Mouse (Mus musculus) lung, embryonic 16.5 days (tissue): ENCODE measurements around the gene Zkscan8. TPM values are rescaled to one million over a fixed set of nuclear protein-coding genes. Genes with fewer than 3 reads are reported as not detected.
"Not testable (repeated sequence)": the region's sequence is repeated elsewhere in the genome, so short reads cannot be mapped to it uniquely, and the experiment has no call there.

Experiments
- ATAC-seq: fragments of 200-750 bp; cut with Nextera tagmentation; 2 replicates; pipeline ENCODE4 v1.8.0; 2017; ENCODE audit warnings: low read depth, mild to moderate bottlenecking, moderate library complexity
- H3K27ac ChIP-seq: fragments of 300-500 bp; sonication (generic); 2 replicates; pipeline ENCODE4 v1.5.1; 2014; ENCODE audit warnings: mild to moderate bottlenecking, control low read depth, low read length
- H3K27me3 ChIP-seq: fragments of 300-500 bp; sonication (generic); 2 replicates; pipeline ENCODE4 v1.6.1; 2014; ENCODE audit warnings: low read depth, low read length, mixed read lengths; ENCODE audit not compliant: control insufficient read depth, insufficient read depth
- H3K36me3 ChIP-seq: fragments of 300-500 bp; sonication (generic); 2 replicates; pipeline ENCODE4 v1.6.1; 2014; ENCODE audit warnings: low read length; ENCODE audit not compliant: control insufficient read depth, insufficient read depth
- H3K4me1 ChIP-seq: fragments of 300-500 bp; sonication (generic); replicated peaks from 2 replicates; pipeline ENCODE4 v1.6.1; 2014; ENCODE audit warnings: low read length, mixed read lengths; ENCODE audit not compliant: control insufficient read depth, insufficient read depth
- H3K4me2 ChIP-seq: fragments of 300-500 bp; sonication (generic); 2 replicates; pipeline ENCODE4 v1.6.1; 2014; ENCODE audit warnings: low read depth, low read length, control low read depth
- H3K4me3 ChIP-seq: fragments of 300-500 bp; sonication (generic); 2 replicates; pipeline ENCODE4 v1.5.1; 2014; ENCODE audit warnings: mild to moderate bottlenecking, low read length, control low read depth
- H3K9ac ChIP-seq: fragments of 300-500 bp; sonication (generic); 2 replicates; pipeline ENCODE4 v1.6.1; 2014; ENCODE audit warnings: low read length, control low read depth
- H3K9me3 ChIP-seq: fragments of 300-500 bp; sonication (generic); 2 replicates; pipeline ENCODE4 v1.6.1; 2016; ENCODE audit warnings: low read length; ENCODE audit not compliant: control insufficient read depth
- WGBS: fragments of 180-500 bp; shearing (Covaris S2); extraction: QIAGEN DNeasy Blood & Tissue Kit; methylation state at CpG from one replicate; pipeline ENCODE4 v1.1.7; 2014; 5-methylcytosine and 5-hydroxymethylcytosine counted together
- polyA plus RNA-seq: library from polyadenylated mRNA; unstranded; fragments of >200 nt; fragmentation: Nextera tagmentation; extraction: Ambion mirVana; gene quantifications from 2 replicates; pipeline ENCODE4 v1.2.1, GENCODE M21; 2015

Gene Zkscan8
- polyA plus RNA-seq, 1 experiment from 2014 or later, result 6.3 TPM

DNA sequence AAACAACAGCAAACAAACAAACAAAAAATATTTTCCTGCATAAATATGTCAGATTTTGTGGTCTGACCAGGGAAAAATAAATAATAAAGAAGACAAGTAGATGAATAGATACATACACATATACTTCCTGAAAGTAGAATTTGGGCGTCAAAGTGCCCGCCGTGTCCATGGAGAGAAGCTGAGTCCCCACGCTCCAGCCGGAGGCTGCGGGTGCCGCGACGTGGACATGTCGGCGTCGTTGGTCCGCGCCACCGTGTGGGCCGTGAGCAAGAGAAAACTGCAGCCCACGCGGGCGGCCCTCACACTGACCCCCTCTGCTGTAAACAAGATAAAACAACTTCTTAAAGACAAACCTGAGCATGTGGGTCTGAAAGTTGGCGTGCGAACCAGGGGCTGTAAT lies 35.8 kb downstream of the Zkscan8 start, which contains the start of gene AK157302:
AK157302 (plus strand) TSS at position 144 of the 400 bp plus-strand sequence.
- no peaks in the 10 kb centered on the region for H3K36me3 ChIP-seq
- no peak within 1 kb of the TSS for H3K27ac ChIP-seq
- H3K9me3 ChIP-seq, result no peaks in the 10 kb centered on the region
- ATAC-seq, result no peak
- H3K27me3 ChIP-seq, result no peaks in the 10 kb centered on the region
- H3K4me1 ChIP-seq, result no peaks in the 10 kb centered on the region
- no peak within 1 kb of the TSS for H3K9ac ChIP-seq
- 93% methylated on average over 21 of the region's 21 CpGs for WGBS
- no peak within 1 kb of the TSS for H3K4me2 ChIP-seq
- no peak within 1 kb of the TSS for H3K4me3 ChIP-seq

DNA sequence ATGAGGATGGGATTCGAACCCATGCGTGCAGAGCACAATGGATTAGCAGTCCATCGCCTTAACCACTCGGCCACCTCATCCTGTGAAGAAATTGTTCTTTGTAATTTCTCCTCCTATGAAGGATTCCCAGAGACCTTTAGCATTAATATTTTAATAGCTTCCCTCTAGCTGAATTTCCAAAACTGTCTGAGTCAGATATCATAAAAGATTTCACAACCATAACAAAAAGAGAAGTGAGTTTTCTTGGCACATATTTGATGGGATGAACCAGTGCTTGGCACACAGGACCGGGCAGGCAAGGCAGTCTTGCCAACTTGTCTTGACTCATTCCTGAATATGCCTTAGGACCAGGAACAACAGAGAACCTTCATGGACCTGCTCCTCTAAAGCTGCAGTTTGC lies 38.1 kb downstream of the Zkscan8 start:
- Histone ChIP-seq H3K27ac (no peak overlapping the region), H3K9me3 (no peaks in the 10 kb centered on the region), H3K4me2 (no peak overlapping the region), H3K4me3 (no peak overlapping the region), H3K27me3 (no peaks in the 10 kb centered on the region), H3K4me1 (no peaks in the 10 kb centered on the region), H3K9ac (no peak overlapping the region), H3K36me3 (no peaks in the 10 kb centered on the region)
- 90% methylated on average over 5 of the region's 5 CpGs for WGBS
- ATAC-seq, result no peak

DNA sequence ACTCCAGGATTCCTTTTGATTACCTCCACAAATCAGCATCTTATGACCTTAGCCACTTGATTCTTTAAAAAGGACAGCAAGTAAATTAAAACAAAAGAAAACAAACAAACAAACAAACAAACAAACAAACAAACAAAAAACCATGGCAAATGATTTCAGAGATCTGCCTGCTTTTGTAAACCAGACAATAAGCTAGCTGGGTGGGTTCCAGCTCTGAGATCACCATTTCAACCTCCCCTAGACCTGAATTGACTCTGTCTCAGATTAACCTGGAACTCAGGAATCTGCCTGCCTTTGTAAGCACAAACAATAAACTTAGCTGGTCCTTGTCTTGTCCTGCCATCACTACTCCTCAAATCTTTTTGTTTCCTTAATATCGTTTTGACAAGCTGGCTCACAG lies 44.0 kb downstream of the Zkscan8 start:
- H3K9me3 ChIP-seq, result no peaks in the 10 kb centered on the region; the same call in 1 of the 2 replicates
- WGBS, result 97% methylated on average over 1 of the region's 1 CpGs
- no peaks in the 10 kb centered on the region for H3K4me1 ChIP-seq
- no peak overlapping the region for H3K27ac ChIP-seq
- no peak for ATAC-seq
- H3K4me2 ChIP-seq, result no peak overlapping the region
- no peak overlapping the region for H3K4me3 ChIP-seq
- peaks cover 3% of the 10 kb centered on the region; the same call in 1 of the 2 replicates for H3K36me3 ChIP-seq
- no peak overlapping the region for H3K9ac ChIP-seq
- no peaks in the 10 kb centered on the region for H3K27me3 ChIP-seq

DNA sequence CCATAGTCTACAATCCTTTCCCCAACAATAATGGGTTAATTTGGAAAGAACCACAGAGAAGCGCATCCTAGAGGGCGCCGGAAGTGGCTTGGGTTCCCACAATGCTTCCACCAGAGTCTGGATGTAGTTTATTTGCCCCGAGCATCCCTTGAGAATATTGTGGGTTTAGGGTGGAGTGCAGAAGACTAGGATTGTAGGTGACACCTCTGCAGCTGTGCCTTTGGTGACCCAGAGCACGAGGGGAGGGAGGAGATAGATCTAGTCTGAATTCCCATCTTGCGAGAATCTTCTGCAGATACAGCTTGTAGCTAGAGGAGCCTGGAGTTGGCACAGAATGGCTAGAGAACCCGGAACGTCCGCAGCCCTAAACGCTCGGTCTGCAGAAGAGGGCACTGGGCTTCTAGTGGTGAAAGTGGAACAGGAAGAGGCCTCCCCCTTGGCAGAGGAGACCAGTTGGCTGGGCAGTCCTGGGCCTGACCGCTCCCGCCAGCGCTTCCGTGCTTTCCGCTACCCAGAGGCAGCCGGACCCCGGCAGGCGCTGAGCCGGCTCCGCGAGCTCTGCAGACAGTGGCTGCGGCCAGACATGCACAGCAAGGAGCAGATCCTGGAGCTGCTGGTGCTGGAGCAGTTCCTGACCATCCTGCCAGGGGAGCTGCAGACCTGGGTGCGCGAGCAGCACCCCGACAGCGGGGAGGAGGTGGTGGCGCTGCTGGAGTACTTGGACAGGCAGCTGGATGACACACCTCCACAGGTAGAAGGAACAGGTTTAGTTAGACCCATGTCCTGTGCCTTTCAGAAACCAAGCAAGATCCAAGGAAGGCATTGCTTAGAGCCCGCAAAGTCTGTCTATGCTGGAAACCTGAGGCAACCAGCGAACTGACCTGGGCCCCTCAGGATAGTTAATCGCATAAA lies 51.9 kb downstream of the Zkscan8 start, which contains the start of the genes Zkscan4 and Gm10065:
Zkscan4 (plus strand) TSS at position 149 of the 912 bp plus-strand sequence.
Gm10065 (minus strand) TSS at position 683 of the 912 bp plus-strand sequence.
- peak within 1 kb of the TSS; percentile 72 for H3K9ac ChIP-seq
- H3K27ac ChIP-seq, result peak within 1 kb of the TSS; percentile 88
- H3K27me3 ChIP-seq, H3K9me3 ChIP-seq, H3K36me3 ChIP-seq, H3K4me1 ChIP-seq: not testable (repeated sequence)
- peak; percentile 93 for ATAC-seq
- H3K4me3 ChIP-seq, result peak within 1 kb of the TSS; percentile 67
- peak within 1 kb of the TSS; percentile 82 for H3K4me2 ChIP-seq
- 2% methylated on average over 29 of the region's 31 CpGs for WGBS

DNA sequence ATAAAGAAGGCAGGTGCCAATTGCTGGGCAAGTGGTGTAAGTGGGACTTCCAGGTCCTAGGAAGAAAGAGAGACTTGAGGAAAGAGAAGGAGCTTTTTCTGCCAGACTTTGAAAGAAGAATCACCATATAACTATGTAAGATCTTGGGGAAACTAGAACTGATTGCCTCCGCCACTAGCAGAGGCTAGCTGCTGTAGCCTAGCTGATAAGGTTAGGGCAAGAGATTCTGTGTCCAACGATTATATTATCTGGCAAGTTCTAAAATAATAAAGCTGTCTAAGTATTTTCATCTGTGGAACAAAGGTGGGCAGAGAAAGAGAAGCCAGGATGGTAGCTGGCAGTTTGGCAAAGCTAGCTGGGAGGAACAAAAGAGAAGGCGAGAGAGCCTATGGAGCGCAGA lies 58.5 kb downstream of the Zkscan8 start:
- ATAC-seq, result no peak
- Histone ChIP-seq H3K27me3 (peaks cover 3% of the 10 kb centered on the region; the same call in 1 of the 2 replicates), H3K4me2 (no peak overlapping the region), H3K4me1 (no peaks in the 10 kb centered on the region), H3K36me3 (no peaks in the 10 kb centered on the region), H3K4me3 (no peak overlapping the region), H3K27ac (no peak overlapping the region), H3K9me3 (peaks cover 1% of the 10 kb centered on the region; the same call in 1 of the 2 replicates), H3K9ac (no peak overlapping the region)
- WGBS, result 39% methylated on average over 4 of the region's 4 CpGs

DNA sequence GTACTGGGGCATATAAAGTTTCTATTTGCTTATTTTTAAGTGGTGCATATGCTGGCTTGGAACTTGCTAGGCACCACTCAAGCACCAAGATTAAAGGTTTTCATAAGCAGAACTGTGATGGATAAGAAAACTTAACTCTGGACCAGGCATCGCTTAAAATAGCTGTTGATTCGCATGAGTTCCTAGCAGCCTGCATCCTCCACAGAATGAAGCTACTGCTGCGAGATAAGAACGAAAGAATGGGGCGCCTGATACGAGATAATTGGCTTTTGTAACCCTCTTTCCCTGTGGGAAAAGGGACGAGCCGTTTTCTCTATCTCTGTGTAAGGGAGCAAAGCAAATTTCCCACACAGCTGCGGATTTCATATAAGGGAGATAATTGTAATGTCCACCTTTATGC lies 61.8 kb downstream of the Zkscan8 start:
- no peak overlapping the region for H3K27ac ChIP-seq
- no peak overlapping the region for H3K9ac ChIP-seq
- peak; percentile 36; the same call in 1 of the 2 replicates for ATAC-seq

DNA sequence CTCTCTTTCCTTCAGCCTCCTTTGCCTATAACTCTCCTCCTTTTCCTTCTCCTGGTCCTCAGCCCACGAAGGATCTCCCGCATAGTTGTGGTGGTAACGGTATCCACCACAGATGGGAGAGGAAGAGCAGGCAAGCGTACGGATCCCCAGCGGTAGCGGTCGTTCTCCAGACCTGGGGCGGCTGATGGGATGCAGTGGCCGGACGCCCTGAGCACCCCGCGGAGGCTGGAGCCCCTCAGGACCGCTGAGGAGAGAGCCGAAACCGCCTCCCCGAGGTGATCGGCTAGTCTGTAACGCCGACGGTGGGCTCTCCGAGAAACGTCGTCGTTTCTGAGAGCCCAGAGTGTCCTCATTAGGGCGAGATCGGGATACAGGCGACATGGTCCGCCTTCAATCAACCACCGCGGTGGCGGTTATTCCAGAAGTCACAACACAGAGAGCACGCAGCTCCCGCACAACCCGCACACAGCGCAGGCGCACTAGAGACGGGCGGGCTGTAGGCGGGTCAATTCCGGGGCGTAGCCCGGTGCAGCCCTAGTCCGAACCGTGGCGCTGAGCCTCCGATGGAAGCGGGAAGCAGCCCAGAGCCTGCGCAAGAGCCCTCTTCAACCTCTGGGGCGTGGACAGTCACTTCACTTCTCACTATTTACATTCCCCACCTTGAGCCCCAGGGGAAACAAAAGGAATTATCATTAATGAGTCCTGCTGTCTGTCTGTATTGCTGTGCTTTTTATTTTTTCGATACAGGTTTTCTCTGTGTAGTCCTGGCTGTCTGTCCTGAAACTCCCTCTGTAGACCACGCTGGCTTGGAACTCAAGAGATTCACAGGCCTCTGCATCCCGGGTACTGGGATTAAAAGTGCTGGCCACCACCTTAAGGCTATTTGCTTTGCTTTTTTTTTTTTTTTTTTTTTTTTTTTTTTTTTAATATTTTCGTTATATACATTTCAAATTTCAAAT lies 62.6 kb downstream of the Zkscan8 start, which contains the start of gene Nkapl:
Nkapl (minus strand) TSS at position 449 of the 959 bp plus-strand sequence.
- Histone ChIP-seq H3K4me2 (peak within 1 kb of the TSS; percentile 97), H3K27me3 (peaks cover 3% of the 10 kb centered on the region; the same call in 1 of the 2 replicates), H3K9me3 (peaks cover 4% of the 10 kb centered on the region; the same call in 1 of the 2 replicates), H3K4me1 (no peaks in the 10 kb centered on the region), H3K27ac (peak within 1 kb of the TSS; percentile 70), H3K36me3 (no peaks in the 10 kb centered on the region), H3K9ac (peak within 1 kb of the TSS; percentile 82), H3K4me3 (peak within 1 kb of the TSS; percentile 67)
- peak; percentile 99 for ATAC-seq
- under 1% methylated on average over 49 of the region's 54 CpGs for WGBS

More for the DNA sequence above, 61.8 kb downstream of the Zkscan8 start:
- 22% methylated on average over 9 of the region's 9 CpGs for WGBS
- H3K4me2 ChIP-seq, result peak overlapping the region; percentile 97
- H3K27me3 ChIP-seq, result peaks cover 3% of the 10 kb centered on the region; the same call in 1 of the 2 replicates
- H3K4me3 ChIP-seq, result peak overlapping the region; percentile 2
- H3K36me3 ChIP-seq, result no peaks in the 10 kb centered on the region
- no peaks in the 10 kb centered on the region for H3K4me1 ChIP-seq
- H3K9me3 ChIP-seq, result peaks cover 4% of the 10 kb centered on the region; the same call in 1 of the 2 replicates

DNA sequence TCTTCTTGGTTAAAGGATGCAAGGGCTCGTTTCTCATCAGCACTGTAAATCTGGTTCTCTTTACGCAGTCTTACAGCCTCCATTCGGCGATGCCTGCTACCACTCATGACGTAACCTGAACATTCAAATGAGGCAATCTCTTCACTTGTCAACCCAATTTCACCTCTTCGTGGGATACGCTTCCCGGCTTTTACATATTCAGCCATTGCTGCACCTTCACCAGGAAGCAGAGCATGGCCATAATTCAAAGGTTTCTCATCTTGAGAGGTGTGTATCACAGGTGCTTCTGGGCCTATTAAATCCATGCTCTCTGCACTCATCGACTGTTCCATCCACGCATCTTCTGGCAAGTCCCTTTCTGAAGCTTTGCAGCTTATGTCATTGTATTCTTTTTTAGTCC lies 63.6 kb downstream of the Zkscan8 start:
- no peak overlapping the region for H3K27ac ChIP-seq
- no peak overlapping the region for H3K4me2 ChIP-seq
- H3K9ac ChIP-seq, result no peak overlapping the region
- WGBS, result 88% methylated on average over 10 of the region's 10 CpGs
- H3K36me3 ChIP-seq, result no peaks in the 10 kb centered on the region
- no peak for ATAC-seq
- peaks cover 3% of the 10 kb centered on the region; the same call in 1 of the 2 replicates for H3K27me3 ChIP-seq
- no peaks in the 10 kb centered on the region for H3K4me1 ChIP-seq
- peaks cover 4% of the 10 kb centered on the region; the same call in 1 of the 2 replicates for H3K9me3 ChIP-seq
- no peak overlapping the region for H3K4me3 ChIP-seq
